Mouse (Mus musculus): Measurements from ENCODE around the gene Mgst3.
"Not testable (repeated sequence)": the region's sequence is repeated elsewhere in the genome, so short reads cannot be mapped to it uniquely, and the experiment has no call there.

The Mgst3 gene

DNA sequence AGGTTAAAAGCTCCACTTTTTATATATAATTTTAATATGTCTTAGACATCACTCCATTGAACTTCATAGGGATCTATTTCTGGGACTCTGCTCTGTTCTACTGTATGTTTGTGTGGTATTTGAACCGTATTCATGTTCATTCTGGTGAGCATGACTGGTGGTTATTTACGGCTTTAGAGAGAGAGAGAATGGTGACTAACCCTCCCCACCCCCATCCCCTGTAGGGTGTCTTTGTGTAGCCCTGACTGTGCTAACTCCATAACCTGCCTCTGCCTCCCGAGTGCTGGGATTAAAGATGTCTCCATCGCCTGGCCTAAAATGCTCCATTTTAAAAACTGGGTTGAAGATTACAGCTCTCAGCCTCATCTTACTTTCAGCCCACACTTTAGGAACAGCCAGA is 33.4 kb downstream of the Mgst3 start:
- no peak for DNase-seq (ENCODE audit: low spot score in 2 of 2)

DNA sequence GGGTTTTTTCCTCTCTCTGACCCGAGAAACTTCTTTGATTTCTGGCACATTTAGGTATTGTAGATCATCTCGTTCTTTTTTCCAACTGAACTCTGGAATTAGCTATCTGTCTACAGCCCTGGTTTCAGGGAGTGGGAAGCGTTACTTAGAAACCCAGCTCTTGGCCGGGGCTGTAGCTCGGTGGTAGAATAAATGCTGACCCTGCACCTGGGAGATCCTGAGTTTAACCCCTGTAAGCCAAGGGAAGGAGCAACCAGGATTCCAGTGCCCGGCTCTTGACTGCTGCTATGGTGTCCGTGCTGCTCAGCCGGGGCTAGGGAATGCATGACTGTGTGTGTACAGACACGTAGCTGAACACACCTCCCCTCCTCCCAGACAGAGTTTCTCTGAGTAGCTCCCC is 34.9 kb downstream of the Mgst3 start:
- no peak for DNase-seq (ENCODE audit: low spot score in 2 of 2)

GRCm38 (mm10) chr1:167357387-167357786 is 36.3 kb downstream of the Mgst3 start:
- no peak for DNase-seq (ENCODE audit: low spot score in 2 of 2)

DNA sequence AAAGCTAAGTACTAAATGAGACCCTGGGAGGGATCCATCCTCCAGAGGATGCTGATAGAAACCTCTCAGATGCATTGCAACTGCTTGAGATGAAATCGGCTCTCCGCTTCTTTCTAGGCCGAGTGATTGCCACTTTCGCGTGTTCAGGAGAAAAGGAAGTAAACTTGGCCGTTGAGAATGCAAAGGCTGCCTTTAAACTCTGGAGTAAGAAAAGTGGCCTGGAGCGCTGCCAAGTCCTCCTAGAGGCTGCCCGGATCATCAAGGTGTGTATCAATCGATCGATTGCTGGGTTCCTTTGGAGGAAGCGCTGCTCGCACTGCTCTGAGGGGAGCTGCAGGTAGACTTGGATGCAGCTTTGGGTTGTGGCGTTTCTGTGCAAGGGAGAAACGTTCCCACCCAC is 41.2 kb downstream of the Mgst3 start:
- no peak for DNase-seq (ENCODE audit: low spot score in 2 of 2)

GRCm38 (mm10) chr1:167350597-167351415 is 42.8 kb downstream of the Mgst3 start:
- DNase-seq (ENCODE audit: low spot score in 2 of 2), result no peak

- peak; percentile 80 to 87 for DNase-seq (ENCODE audit: low spot score in 2 of 2)
Measured at GRCm38 (mm10) chr1:167349815-167350596, 43.6 kb downstream of the Mgst3 start, which contains the start of gene Aldh9a1. Gene Aldh9a1 (plus strand): TSS chr1:167349991.

GRCm38 (mm10) chr1:167349206-167349605 is 44.4 kb downstream of the Mgst3 start:
- DNase-seq (ENCODE audit: low spot score in 2 of 2), result not testable (repeated sequence)

GRCm38 (mm10) chr1:167345994-167346520 is 47.6 kb downstream of the Mgst3 start:
- DNase-seq (ENCODE audit: low spot score in 2 of 2), result not testable (repeated sequence)

GRCm38 (mm10) chr1:167342831-167343230 is 50.8 kb downstream of the Mgst3 start:
- DNase-seq (ENCODE audit: low spot score in 2 of 2), result no peak

GRCm38 (mm10) chr1:167340910-167341528 is 52.6 kb downstream of the Mgst3 start:
- no peak for DNase-seq (ENCODE audit: low spot score in 2 of 2)

GRCm38 (mm10) chr1:167340111-167340787 is 53.4 kb downstream of the Mgst3 start:
- DNase-seq (ENCODE audit: low spot score in 2 of 2), result no peak

- no peak for DNase-seq (ENCODE audit: low spot score in 2 of 2)
Measured at GRCm38 (mm10) chr1:167339177-167339781, 54.4 kb downstream of the Mgst3 start.

- DNase-seq (ENCODE audit: low spot score in 2 of 2), result peak; percentile 56 to 65
Measured at GRCm38 (mm10) chr1:167337463-167338095, 56.1 kb downstream of the Mgst3 start.

DNA sequence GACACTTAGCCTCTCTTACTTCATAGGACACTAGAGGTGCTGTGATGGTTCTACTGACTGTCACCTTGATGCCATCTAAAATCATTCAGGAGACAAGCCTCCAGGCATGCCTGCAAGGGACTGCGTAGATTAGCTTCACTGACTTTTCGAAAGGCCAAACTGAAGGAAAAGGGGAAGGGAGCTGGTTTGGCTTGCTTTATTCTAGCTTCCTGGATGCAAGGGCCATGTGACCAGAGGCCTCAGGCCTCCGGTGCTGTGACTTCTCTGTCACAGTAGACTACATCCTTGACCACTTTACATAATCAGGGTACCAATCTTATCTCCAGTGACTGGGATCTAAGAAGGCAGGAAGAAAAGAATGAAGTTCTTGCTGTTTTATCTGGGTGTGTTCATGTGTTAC is 57.2 kb downstream of the Mgst3 start:
- DNase-seq (ENCODE audit: low spot score in 2 of 2), result no peak

- DNase-seq (ENCODE audit: low spot score in 2 of 2), result no peak
Measured at GRCm38 (mm10) chr1:167331106-167331505, 62.5 kb downstream of the Mgst3 start.

GRCm38 (mm10) chr1:167328776-167329175 is 64.9 kb downstream of the Mgst3 start:
- DNase-seq (ENCODE audit: low spot score in 2 of 2), result no peak

All from spleen, postnatal 36 days (tissue).